Mouse (Mus musculus) fat pad, adult 2 months (tissue): ENCODE measurements around the gene Cic.

Experiments
- DNase-seq: peaks from one replicate; pipeline ENCODE4 v3.0.0-alpha.2; 2011; ENCODE audit warnings: low read depth, low spot score; ENCODE audit errors: extremely low read depth

The Cic gene

DNA sequence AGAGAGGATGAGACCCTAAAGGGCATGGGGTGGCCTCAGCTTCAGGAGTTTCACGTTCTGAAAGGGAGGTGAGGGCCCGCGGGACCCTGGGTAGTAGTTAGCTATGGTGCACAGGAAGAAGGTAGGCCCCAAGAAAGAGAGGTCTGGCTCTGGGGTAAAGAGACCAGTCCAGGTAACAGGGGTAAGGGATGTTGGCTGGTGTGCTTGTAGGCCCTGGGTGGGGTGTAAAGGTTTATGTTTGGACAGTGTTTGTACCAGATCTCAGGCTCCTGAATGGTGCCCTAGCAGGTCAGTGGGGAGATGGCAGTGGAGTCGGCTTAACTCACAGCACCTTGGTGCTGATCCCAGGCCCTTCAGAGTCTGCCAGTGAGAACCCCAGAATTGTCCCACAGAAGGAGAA, 1.5 kb downstream of the Cic start:
- DNase-seq: no peak

DNA sequence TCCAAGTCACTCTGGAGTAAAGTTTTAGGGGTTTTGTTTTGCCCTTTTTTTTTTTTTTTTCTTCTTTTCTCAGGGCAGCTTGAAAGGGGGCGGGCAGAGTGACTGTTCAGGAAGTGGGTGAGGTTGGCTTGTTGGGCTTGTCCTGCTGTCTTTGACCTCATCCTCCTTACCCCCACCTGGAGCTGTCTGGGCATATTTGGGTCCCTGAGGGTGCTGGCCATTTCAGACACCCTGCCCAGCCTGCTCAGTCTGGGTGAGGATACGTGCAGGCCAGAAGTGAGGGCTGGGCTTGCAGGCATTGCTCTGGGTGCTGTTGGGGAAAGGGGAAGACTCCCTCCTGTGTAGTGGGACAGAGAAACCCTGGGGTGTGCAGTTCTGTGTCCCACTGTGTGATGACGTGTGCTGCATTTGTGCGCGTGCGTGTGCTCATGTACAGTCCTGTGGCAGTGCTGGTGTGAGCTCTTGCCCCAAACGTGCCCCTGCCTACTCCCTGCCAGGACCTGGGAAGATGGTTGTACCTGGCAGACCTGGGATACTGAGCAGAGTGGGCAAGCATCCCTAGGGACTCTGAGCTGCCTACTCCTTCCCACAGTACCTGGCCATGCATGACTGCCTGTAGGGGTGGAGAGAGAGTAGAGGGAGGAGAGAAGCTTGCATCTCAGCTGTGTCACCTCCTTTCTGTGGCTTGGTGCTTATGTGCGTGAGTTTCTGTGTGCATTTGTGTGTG, 2.2 kb downstream of the Cic start:
- no peak for DNase-seq

DNA sequence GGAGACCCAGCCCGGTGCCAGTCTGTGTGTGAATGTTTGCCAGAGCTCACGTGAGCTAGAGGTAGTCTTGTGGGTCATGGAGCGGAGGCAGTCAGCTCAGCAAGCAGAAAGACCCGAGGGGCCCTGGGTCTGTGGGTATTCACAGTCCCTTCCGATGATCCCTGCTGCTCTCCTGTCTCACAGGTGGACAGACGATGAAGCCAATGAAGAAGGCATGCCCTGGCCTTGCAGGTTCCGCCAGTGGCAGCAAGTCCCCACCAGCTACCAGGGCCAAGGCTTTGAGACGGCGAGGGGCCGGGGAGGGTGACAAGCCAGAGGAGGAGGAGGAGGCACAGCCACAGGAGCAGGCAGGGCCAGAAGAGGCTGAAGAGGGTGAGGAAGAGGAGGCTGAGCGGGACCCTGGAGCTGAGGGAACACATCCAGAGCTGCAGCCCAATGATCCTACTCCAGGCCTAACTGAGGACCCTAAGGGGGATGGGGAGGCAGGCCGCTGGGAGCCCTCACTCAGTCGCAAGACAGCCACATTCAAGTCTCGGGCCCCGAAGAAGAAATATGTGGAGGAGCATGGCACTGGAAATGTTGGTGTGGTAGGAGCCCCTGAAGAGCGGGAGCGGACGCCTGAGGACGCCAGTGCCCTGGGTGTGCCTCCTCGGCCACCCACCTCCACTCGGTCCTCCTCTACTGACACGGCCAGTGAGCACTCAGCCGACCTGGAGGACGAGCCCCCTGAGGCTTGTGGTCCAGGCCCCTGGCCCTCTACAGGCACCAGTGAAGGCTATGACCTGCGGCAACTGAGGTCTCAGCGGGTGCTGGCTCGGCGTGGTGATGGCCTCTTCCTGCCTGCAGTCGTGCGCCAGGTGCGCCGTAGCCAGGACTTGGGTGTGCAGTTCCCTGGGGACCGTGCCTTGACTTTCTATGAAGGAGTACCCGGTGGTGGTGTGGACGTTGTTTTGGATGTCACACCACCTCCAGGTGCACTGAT, 3.4 kb downstream of the Cic start:
- no peak for DNase-seq

DNA sequence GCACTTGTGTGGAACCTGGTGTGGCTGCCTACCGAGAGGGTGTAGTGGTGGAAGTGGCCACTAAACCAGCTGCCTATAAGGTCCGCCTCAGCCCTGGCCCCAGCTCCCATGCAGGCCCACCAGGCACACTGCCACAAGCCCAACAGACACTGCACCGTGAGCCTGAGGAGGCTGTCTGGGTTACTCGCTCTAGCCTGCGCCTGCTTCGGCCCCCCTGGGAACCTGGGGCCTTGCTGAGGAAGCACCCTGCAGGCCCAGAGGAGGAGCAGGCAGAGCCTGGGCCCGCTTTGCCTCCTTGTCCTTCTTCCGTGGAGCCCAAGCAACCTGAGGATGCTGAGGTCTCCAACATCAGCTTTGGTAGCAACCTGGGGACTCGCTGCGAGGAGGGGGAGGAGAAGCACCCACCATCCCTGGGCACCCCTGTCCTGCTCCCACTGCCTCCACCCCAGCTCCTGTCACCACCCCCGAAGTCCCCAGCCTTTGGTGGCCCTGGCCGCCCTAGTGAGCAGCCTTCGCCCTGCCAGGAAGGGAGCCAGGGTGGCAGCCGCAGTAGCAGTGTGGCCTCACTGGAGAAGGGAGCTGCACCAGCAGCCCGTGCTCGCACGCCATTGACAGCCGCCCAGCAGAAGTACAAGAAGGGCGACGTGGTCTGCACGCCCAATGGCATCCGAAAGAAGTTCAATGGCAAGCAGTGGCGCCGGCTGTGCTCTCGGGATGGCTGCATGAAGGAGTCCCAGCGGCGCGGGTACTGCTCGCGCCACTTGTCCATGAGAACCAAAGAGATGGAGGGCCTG, 4.3 kb downstream of the Cic start:
- no peak for DNase-seq

DNA sequence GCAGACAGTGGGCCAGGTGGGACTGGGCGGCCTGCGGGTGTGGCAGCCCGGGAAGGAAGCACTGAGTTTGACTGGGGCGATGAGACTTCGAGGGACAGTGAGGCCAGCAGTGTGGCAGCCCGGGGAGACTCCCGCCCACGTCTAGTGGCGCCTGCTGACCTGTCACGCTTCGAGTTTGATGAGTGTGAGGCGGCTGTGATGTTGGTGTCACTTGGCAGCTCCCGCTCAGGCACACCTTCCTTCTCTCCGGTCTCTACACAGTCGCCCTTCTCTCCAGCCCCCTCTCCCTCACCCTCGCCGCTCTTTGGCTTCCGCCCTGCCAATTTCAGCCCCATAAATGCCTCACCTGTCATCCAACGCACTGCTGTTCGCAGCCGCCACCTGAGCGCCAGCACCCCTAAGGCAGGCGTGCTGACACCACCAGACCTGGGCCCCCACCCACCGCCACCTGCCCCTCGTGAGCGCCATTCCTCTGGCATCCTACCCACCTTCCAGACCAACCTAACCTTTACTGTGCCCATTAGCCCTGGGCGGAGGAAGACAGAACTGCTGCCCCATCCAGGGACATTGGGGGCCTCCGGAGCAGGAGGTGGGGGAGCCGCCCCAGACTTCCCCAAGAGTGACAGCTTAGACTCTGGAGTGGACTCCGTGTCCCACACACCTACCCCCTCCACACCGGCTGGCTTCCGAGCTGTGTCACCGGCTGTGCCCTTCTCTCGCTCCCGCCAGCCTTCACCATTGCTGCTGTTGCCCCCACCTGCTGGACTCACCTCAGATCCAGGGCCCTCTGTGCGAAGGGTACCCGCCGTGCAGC, 5.1 kb downstream of the Cic start:
- no peak for DNase-seq

DNA sequence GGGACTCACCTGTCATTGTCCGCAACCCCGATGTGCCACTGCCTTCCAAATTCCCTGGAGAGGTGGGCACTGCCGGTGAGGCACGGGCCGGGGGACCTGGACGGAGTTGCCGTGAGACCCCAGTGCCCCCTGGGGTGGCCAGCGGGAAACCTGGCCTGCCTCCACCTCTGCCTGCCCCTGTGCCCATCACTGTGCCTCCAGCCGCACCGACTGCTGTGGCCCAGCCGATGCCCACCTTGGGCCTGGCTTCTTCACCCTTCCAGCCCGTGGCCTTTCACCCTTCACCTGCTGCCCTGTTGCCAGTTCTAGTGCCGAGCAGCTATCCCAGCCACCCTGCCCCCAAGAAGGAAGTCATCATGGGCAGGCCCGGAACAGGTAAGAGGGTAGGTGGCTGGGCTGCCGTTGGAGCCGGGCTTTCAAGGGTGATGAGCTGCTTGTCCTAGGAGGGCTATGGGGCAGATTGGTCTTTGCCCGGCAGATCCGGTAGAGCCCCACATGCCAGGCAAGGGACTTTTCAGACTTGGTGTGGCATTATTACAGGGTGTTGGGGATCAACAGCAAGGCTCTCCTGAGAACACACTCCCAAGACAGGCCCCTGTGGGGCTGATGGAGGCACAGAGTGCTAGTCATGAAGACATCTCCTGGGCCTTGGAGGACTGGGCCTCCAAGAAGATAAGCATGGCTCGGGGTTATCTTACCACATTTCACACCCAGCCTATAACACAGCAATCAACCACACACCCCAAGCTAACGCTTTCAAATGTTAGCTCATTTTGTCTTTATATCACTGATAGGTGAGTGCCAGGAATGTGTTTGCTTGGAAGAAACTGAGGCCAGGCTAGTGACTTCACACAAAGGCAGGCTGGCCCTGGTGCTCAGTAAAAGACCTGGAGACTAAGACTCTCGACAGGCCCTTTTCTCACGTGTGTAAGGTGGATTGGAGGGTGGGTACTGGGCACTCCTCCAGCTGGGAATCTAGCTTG, 6.0 kb downstream of the Cic start:
- DNase-seq: no peak

DNA sequence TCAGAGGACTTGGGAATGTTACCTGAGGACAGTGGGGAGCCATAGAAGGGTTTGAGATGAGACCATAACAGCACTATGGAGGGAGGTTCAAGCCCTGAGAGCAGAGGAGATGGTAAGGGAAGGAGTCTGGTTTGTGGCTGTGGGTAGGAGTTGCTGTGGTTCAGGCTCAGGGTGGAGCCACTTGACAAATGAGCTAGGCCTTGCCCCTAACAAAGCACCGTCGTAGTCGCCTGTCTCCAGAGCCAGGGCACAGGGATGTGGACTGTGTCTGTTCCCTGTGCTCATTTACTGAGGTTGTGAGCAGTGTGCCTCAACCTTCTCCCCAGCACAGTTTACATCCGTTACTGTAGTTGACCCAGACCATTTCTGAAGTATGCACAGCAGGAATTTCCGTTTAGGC, 7.1 kb downstream of the Cic start:
- no peak for DNase-seq

DNA sequence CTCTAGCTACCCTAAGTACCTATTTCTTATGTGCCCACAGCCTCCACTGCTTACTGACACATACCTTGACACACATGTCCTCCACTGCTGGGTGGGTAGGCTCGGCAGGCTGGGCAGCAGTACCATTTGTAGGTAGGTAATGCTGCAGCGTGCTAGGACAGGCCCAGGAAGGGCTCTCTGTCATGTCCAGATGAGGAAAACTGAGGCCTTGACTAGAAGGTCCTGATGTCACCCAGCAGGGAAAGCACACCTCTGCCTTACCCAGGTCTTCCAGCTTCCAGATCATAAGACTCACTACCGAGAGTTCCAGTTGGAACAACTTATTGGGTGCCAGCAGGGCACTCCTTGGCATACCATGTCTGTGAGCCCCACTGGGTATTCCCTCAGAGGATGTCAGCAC, 7.5 kb downstream of the Cic start:
- DNase-seq: no peak

DNA sequence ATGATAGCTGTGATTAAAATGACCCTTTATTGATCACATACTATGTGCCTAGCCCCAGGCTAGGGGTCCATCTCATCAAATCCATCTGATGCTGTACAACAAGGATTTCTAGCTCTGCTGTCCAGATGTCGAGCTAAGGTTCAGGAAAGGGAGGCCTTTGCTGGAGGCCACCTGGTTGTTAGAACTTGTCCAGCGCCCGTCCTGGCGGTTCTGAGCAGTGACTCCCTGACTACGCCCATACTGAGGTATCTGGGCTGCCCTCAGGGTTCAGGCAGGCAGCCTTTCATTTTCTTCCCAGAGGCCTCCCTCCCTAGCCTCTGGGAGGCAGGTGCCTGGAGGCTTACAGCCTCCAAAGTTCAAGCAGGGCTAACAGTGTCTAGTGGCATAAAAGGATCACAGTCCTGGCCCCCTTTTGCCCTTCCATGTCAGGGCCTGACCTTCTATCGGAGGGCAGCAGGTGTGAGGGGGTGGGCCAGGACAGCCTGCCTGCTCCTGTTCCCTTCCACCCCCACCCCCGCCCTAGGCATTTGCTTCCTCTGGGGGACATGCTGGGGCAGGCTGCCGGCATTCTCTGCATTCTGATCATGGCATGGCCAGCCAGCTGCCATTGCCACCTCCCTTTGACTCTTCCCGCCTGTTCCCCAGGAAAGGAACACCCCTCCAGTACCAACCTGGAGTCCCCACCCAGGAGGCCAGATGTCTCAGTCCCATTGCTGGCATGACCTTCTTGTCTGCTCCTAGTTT, 8.2 kb downstream of the Cic start:
- no peak for DNase-seq

DNA sequence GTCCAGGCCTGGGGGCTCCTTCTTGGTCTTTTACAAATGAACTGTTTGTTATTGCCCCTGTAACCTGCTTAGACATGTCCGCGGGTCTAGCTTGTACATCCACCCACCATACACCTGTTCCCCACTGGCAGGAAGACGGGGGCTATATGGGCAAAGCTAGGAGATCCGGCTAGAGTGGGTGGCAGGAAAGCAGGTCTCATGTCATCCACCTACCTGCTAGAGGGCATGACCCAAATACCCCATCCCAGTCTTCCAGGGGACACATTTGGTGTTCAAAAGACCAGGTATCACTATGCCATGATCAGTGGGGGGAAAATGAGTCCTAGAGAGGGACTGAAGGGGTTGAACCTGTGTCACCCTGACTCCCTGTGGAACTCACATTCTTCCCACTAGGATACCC, 9.9 kb downstream of the Cic start:
- no peak for DNase-seq

DNA sequence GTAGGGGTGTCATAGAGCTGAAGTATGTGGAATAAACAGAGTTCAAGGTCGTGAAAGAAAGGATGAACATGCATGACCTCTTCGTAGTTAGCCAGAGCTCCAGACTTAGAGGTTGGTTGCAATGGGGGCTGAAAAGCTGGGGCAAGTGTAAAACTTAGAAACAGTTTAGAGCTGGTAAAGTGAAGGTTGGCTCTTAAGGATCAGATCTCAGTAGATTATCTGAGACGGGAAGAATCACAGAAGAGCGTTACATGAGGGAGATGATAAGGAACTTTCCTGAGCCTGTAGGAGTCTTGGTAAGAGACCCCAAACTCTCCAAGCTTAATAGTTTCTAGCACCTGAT, 10.5 kb downstream of the Cic start:
- DNase-seq: no peak

DNA sequence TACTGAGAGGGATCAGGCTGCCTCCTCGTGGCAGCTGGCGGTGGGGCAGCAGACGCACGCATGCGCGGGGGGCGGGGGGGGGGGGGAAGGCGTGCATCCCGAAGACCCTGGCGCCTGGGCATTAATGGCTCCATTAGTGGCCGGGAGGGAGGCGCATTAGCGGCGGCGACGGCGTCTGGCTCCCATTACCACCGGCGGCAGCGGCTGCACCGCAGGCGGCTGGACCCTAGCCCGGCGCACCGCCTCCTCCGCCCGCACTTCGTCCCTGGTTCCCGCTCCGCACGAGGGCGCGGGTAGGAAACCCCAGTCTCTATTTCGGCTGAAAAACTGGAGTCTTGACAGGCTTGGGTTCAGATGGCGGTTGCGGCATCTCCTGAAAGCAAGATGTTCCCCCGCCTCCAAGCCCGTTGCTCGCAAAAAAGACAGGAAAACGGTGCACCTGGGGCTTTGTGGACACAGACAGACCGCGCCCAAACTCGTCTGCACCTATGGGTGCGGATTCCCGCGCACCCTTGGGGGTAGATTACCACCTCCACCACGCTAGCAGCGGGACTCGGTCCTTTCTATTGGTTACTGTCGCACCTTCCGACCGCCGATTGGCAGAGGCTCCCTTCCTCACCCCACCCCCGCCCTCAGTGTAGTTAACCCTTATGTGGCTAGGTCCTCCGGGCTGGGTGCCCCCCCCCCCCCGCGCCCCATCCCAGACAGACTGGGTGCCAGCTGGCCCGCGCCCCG, 11.0 kb downstream of the Cic start:
- no peak for DNase-seq

DNA sequence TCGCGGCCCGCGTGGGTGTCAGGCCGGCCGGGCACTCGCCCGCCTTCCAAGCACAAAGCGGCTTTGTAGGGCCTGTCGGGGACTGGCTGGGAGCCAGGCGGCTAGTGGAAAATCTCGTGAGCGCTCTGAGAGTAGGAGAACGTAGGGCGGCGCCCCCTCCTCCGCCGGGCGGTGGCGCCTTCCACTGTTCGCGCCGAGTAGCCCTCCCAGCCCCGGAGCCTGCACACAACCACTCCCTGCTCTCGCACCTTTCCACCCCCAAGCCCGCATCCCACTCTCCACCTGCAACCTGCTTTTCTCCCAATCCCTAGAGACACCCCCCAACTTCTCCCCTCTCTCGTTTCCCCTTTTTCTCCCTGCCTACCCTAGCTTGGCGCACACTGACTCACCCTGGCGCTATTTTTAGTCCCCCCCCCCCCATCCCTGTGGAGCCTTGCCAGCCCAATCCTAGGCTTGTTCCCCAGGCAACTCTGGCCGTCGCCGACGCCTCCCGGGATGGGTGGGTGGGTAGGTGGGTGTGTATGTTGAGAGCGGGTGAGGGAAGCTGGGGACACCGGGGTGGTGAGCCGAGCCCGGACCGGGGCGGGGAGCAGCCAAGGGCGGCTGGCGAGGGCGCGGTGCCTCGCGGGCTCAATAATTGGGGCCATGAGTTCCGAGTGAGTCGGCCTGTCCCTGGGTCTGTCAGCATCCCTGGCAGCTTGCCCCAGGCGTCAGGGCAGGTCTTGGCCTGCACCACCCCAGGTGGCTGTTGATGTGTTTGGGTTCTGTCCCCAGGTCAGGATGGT, 11.8 kb downstream of the Cic start:
- no peak for DNase-seq

DNA sequence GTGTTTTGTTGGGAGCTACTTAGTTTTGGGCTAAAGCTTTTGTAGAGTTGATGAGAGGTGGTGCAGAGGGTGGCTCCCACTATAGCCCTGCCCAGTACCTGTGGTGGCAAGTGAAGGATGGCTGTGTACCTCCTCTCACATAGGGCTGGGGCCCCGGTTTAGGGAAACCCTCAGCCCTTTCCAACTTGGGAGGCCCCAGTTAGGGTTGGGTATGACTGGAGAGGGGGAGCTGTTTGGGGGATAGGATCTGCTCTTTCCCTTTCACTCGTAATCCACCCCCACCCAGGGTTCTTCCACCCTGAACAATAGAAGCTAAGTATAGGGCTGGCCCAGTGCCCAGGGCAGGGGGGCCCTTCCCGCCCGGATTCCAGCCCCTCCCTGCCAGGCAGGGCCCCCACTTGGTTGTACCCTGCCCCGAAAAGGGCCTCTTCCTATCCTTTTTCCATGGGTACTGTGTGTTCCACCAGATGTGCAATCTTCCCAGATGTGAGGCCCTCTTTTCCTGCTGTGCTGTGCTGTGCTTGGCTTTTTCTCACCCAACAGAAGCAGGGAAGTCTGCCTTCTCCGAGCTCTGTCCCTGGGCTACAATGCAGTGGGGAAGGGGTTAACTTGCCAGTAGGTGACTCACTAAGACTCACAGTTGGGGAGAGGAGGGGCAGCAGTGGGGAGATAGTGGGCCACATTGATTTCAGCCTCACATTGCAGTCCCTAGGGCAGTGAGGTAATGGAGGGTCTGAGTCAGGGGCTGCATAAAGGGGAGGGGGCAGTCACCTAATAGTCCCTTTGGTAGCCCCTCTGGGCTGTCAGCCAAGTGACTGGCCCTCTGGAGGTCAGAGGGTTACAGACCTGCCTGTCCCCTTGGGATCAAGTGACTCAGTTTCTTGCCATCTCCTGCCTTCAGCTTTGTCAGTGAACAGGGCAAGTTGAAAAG, 12.6 kb downstream of the Cic start:
- no peak for DNase-seq

DNA sequence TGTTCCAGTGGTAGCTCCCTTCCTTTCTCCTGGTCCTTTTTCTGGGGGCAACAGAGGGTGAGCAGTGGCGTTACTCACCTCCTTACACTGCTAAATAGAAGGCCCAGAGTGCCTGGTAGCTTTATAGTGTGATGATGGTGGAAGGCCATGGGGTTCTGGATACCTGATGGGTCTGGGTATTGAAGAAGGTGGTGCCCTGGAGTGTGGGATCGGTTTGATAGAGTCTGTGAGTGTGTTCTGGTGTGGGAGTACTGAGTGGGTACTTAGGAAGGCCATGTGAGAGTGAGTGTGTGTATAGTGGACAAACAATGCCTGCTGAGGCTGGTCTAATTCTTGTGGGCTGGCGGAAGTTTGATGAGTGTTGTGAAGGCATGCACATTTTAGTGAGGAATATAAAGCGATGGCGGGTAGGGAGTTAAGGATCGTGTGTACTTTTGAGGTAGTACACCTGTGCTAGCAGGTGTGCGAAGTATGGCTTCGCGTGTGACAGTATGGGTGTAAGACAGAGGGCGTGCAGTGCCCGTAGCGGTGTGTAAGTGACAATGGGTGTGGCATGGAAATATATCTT, 13.7 kb downstream of the Cic start:
- no peak for DNase-seq
